Mouse (Mus musculus): ENCODE data around the gene Impg2. TPM values are rescaled to one million over a fixed set of nuclear protein-coding genes. Genes with fewer than 3 reads are reported as not detected.

Impg2 gene
- polyA plus RNA-seq, 1 experiment from 2014 or later = 0.14 TPM

DNA sequence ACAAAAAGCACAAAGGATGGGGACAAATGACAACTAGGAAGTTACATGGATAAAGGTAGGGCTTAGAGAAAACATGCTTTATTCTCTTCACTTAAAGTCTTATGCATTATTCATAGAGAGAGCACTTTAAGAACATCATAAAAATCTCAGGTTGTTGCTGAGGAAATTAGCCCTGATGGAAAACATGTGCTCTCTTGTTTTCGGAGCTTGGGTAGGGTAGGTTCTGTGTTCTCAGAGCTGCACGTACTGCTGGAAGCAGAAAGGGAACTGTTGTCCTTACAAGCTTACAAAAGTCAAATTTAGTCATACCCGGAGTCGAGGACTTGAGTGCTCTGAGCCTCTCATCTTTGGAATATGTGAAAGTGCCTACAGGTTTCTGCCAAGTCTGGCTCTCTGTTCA is 98.9 kb downstream of the Impg2 start:
- Histone ChIP-seq H3K27ac (replicated peaks) (no peak overlapping the region), H3K9ac (no peak overlapping the region), H3K27me3 (no peaks in the 10 kb centered on the region), H3K36me3 (replicated peaks) (no peaks in the 10 kb centered on the region), H3K9me3 (replicated peaks) (no peaks in the 10 kb centered on the region), H3K4me3 (replicated peaks) (no peak overlapping the region), H3K4me1 (replicated peaks) (no peaks in the 10 kb centered on the region), H3K4me2 (no peak overlapping the region)
- no peak for ATAC-seq (ENCODE audit: insufficient read depth)
- 61% methylated on average over 4 of the region's 4 CpGs for WGBS (ENCODE audit: insufficient replicate concordance)

DNA sequence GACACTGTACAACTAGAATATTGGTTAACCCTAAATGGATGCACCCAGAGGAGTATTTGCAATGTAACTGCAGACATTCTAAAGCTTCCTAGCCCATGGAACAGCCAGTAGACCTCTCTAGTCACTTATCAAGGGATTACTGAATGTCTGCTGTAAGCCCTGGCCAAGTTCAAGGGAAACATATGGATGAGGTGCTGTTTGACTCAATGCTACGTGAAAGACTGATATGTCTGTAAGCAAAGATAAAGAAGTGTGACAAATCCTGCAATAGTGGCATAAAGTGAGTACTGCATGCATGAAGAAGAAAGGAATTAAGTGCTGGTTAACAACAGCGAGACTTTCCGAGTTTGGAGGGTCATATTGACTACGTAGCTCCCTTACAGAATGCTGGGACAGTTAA is 100.1 kb downstream of the Impg2 start:
- WGBS (ENCODE audit: insufficient replicate concordance) = 56% methylated on average over 4 of the region's 4 CpGs
- Histone ChIP-seq H3K4me1 (replicated peaks) (no peaks in the 10 kb centered on the region), H3K4me2 (no peak overlapping the region), H3K27ac (replicated peaks) (no peak overlapping the region), H3K36me3 (replicated peaks) (no peaks in the 10 kb centered on the region), H3K4me3 (replicated peaks) (no peak overlapping the region), H3K9me3 (replicated peaks) (no peaks in the 10 kb centered on the region), H3K9ac (no peak overlapping the region), H3K27me3 (no peaks in the 10 kb centered on the region)
- no peak for ATAC-seq (ENCODE audit: insufficient read depth)

DNA sequence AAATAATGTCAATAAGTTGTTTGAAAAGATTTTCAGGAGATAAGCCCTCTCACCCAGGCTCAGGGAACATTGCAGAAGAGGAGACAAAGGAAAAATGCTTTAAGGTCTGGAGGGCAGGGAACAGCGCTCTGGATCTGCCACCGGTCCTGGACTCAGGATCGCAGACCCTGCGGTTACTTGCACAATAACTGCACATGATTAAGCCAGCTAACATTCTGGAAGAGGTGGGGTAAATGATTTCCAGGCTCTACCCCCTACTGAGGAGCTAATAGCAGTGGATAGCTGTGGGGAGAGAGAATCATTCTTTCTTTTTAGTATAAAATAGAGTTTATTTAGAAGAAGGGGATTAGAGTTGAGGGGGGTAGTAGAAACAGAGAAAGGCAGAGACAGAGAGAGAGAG is 103.5 kb downstream of the Impg2 start:
- Histone ChIP-seq H3K9ac (no peak overlapping the region), H3K4me1 (replicated peaks) (no peaks in the 10 kb centered on the region), H3K4me3 (replicated peaks) (no peak overlapping the region), H3K27ac (replicated peaks) (no peak overlapping the region), H3K36me3 (replicated peaks) (no peaks in the 10 kb centered on the region), H3K27me3 (no peaks in the 10 kb centered on the region), H3K4me2 (no peak overlapping the region), H3K9me3 (replicated peaks) (no peaks in the 10 kb centered on the region)
- no peak for ATAC-seq (ENCODE audit: insufficient read depth)
- WGBS (ENCODE audit: insufficient replicate concordance) = 76% methylated on average over 4 of the region's 4 CpGs

DNA sequence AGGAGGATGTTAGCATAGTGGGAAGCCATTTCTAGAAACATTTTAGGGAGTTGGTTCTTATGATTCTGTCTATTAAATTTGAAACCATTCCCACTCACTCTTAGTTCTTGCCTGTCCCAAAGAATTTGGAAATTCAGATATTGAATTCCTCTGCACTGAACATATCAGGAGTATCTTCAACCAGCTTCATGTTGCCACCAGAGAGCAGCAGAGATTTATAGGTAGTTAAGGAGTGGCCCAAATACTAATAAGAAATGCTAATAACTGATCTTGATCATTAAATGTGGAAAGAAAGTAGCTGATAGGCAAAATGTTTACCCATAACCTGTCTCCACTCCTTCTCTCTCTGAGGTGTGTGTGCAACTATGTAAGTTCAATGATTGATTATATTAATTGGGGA is 107.2 kb downstream of the Impg2 start:
- H3K9ac ChIP-seq = no peak overlapping the region
- no peak overlapping the region for H3K4me2 ChIP-seq
- no peaks in the 10 kb centered on the region for H3K36me3 ChIP-seq (replicated peaks)
- ATAC-seq (ENCODE audit: insufficient read depth) = no peak
- H3K9me3 ChIP-seq (replicated peaks) = no peaks in the 10 kb centered on the region
- H3K27me3 ChIP-seq = no peaks in the 10 kb centered on the region
- H3K4me1 ChIP-seq (replicated peaks) = no peaks in the 10 kb centered on the region
- no peak overlapping the region for H3K4me3 ChIP-seq (replicated peaks)
- H3K27ac ChIP-seq (replicated peaks) = no peak overlapping the region

Other genes starting within 250 kb of the Impg2 start
- gene Rpl24, start 238.0 kb upstream of the Impg2 start, polyA plus RNA-seq (2015; fragmentation: Nextera tagmentation; extraction: Ambion mirVana) = 281 and 346 TPM in 2 replicates
- gene Zbtb11, start 230.4 kb upstream of the Impg2 start, polyA plus RNA-seq (2015; fragmentation: Nextera tagmentation; extraction: Ambion mirVana) = 8.7 and 10.1 TPM in 2 replicates
- gene Pcnp, start 174.6 kb upstream of the Impg2 start, polyA plus RNA-seq (2015; fragmentation: Nextera tagmentation; extraction: Ambion mirVana) = 85.2 and 93.7 TPM in 2 replicates
- gene Trmt10c, start 166.5 kb upstream of the Impg2 start, polyA plus RNA-seq (2015; fragmentation: Nextera tagmentation; extraction: Ambion mirVana) = 12.7 and 12.9 TPM in 2 replicates
- 16.3 and 18.9 TPM in 2 replicates for gene Senp7, start 156.0 kb upstream of the Impg2 start, polyA plus RNA-seq (2015; fragmentation: Nextera tagmentation; extraction: Ambion mirVana)

Measured in liver, embryonic 15.5 days (tissue).